Mouse (Mus musculus) lung, postnatal 0 days (tissue): ENCODE data around the gene Nek8.

Source experiments
- CTCF ChIP-seq: IDR thresholded peaks from 2 replicates; pipeline ENCODE4 v1.5.1; 2016; ENCODE audit warnings: antibody characterized with exemption, mild to moderate bottlenecking
- EP300 ChIP-seq: IDR thresholded peaks from 2 replicates; pipeline ENCODE4 v1.6.1; 2016; ENCODE audit warnings: antibody characterized with exemption, mild to moderate bottlenecking, control low read depth

- TF ChIP-seq CTCF (no peak), EP300 (no peak)
Measured at GRCm38 (mm10) chr11:78209886-78210285, 33.4 kb upstream of the Nek8 start.
